Comparison of ENCODE assay signal across 10 mouse cellular contexts in genomic region chr1:46894281-46894842, GRCm38 (mm10). TPM values are rescaled to one million over a fixed set of nuclear protein-coding genes. Genes with fewer than 3 reads are reported as not detected.
DNase-seq lines count a peak whose midpoint lies in the region; ATAC-seq and TF ChIP-seq lines count a peak whose summit lies in the region.
"Had no signal": no experiment of that assay in that cellular context is flagged by ENCODE, and none has a peak within 500 bp of the region (broad histone marks: within the 10 kb centered on the region; RNA-seq: fewer than 3 reads in every experiment).

No protein-coding gene starts in this region.

- H3K9ac ChIP-seq in intestine, postnatal 0 days (ENCODE audit: low read depth, low read length): no peak overlapping the region
- no peak overlapping the region for H3K9ac ChIP-seq in intestine, embryonic 15.5 days
- no peak overlapping the region for H3K9ac ChIP-seq in stomach, embryonic 16.5 days (ENCODE audit: low read length)

- H3K27me3 ChIP-seq in intestine, postnatal 0 days (replicated peaks; ENCODE audit: control insufficient read depth, insufficient read depth, low read length): no peaks in the 10 kb centered on the region
- H3K27me3 ChIP-seq in intestine, embryonic 15.5 days (replicated peaks): no peaks in the 10 kb centered on the region
- H3K27me3 ChIP-seq in stomach, embryonic 16.5 days (ENCODE audit: control insufficient read depth, insufficient read depth, low read length): no peaks in the 10 kb centered on the region

- no peaks in the 10 kb centered on the region for H3K9me3 ChIP-seq in intestine, postnatal 0 days (ENCODE audit: control insufficient read depth)
- no peaks in the 10 kb centered on the region for H3K9me3 ChIP-seq in intestine, embryonic 15.5 days
- no peaks in the 10 kb centered on the region for H3K9me3 ChIP-seq in stomach, embryonic 16.5 days (replicated peaks; ENCODE audit: control insufficient read depth, low read length)

- no peaks in the 10 kb centered on the region for H3K4me1 ChIP-seq in intestine, postnatal 0 days (replicated peaks; ENCODE audit: control insufficient read depth, insufficient read depth, low read length)
- H3K4me1 ChIP-seq in intestine, embryonic 15.5 days (replicated peaks): no peaks in the 10 kb centered on the region
- no peaks in the 10 kb centered on the region; the same call in 1 of the 2 replicates for H3K4me1 ChIP-seq in stomach, embryonic 16.5 days (ENCODE audit: control insufficient read depth, insufficient read depth, low read length)

- WGBS in intestine, postnatal 0 days: 29% methylated on average over 7 of the region's 7 CpGs
- 17% methylated on average over 7 of the region's 7 CpGs for WGBS in intestine, embryonic 15.5 days
- 25% methylated on average over 7 of the region's 7 CpGs for WGBS in stomach, embryonic 16.5 days

- TF ChIP-seq CTCF in intestine, postnatal 0 days (IDR thresholded peaks at IDR 0.05; ENCODE audit: low read depth): no peak

- H3K4me3 ChIP-seq in intestine, postnatal 0 days (ENCODE audit: low read depth, low read length): no peak overlapping the region
- H3K4me3 ChIP-seq in intestine, embryonic 15.5 days (replicated peaks): no peak overlapping the region
- no peak overlapping the region for H3K4me3 ChIP-seq in stomach, embryonic 16.5 days (replicated peaks; ENCODE audit: low read length)
- H3K4me3 ChIP-seq: myocyte had no signal

- H3K36me3 ChIP-seq in intestine, postnatal 0 days (ENCODE audit: control insufficient read depth, insufficient read depth): no peaks in the 10 kb centered on the region
- H3K36me3 ChIP-seq in intestine, embryonic 15.5 days: no peaks in the 10 kb centered on the region
- H3K36me3 ChIP-seq in stomach, embryonic 16.5 days (ENCODE audit: control insufficient read depth, insufficient read depth, low read length): no peaks in the 10 kb centered on the region

- no peak for ATAC-seq in intestine, postnatal 0 days
- ATAC-seq in intestine, embryonic 15.5 days: no peak
- ATAC-seq in stomach, embryonic 16.5 days (ENCODE audit: insufficient read depth, low FRiP score): no peak
- ATAC-seq: hindbrain, postnatal 0 days had no signal

- H3K4me2 ChIP-seq in intestine, postnatal 0 days (replicated peaks; ENCODE audit: low read depth): 0 out of 2 replicates have a peak overlapping the region, but pooled peaks have one; percentile 6
- H3K4me2 ChIP-seq in intestine, embryonic 15.5 days (replicated peaks): no peak overlapping the region
- H3K4me2 ChIP-seq in stomach, embryonic 16.5 days (ENCODE audit: low read depth, low read length): 0 out of 2 replicates have a peak overlapping the region, but pooled peaks have one; percentile 6

- no peak overlapping the region for H3K27ac ChIP-seq in intestine, postnatal 0 days (ENCODE audit: low read depth, low read length)
- no peak overlapping the region for H3K27ac ChIP-seq in intestine, embryonic 15.5 days
- peak overlapping the region; percentile 62 for H3K27ac ChIP-seq in stomach, embryonic 16.5 days (ENCODE audit: low read length)
- H3K27ac ChIP-seq: hindbrain, postnatal 0 days had no signal

- DNase-seq in ES-CJ7 (ENCODE audit: low read depth, low spot score): peak; percentile 82
- peak; percentile 68 for DNase-seq in induced T-regulatory cell, adult 2 months (ENCODE audit: low read depth)
- DNase-seq in embryo, embryonic 9.5 days (ENCODE audit: extremely low spot score): no peak
- DNase-seq in layer of hippocampus, postnatal 14 days (ENCODE audit: low spot score in 2 of 2): no peak
- DNase-seq in layer of hippocampus, adult 11-12 months (ENCODE audit: low spot score): no peak

RNA-seq across cellular contexts. Expression of gene Slc39a10, which starts 1.7 kb away (rescaled TPM):
- 5.0 and 5.8 TPM in 2 replicates for polyA plus RNA-seq in intestine, postnatal 0 days (2015; fragmentation: Nextera tagmentation; extraction: Ambion mirVana)
- polyA plus RNA-seq in intestine, embryonic 15.5 days (2015; fragmentation: Nextera tagmentation; extraction: Ambion mirVana): 21.1 and 28.8 TPM in 2 replicates
- 46.9 and 47.2 TPM in 2 replicates for polyA plus RNA-seq in stomach, embryonic 16.5 days (2015; fragmentation: Nextera tagmentation; extraction: Ambion mirVana)
- 100 to 1,000 TPM in 1 of 2 experiments, 10 to 100 TPM in 1; 91.8 to 102 TPM for total RNA-seq in layer of hippocampus, postnatal 14 days (2021)

Comparison
In these comparisons a context has a peak if more than half of its experiments do, and no peak if none do; other contexts are left out.
1. DNase-seq: peak in ES-CJ7 (single experiment) and induced T-regulatory cell, adult 2 months (single experiment); none in embryo, embryonic 9.5 days (single experiment), layer of hippocampus, postnatal 14 days (0 of 2) and layer of hippocampus, adult 11-12 months (single experiment).